Mouse (Mus musculus): ENCODE data around the gene 4930539E08Rik.

GRCm38 (mm10) chr17:28913940-28914339 is 1.2 kb downstream of the 4930539E08Rik start:
- TF ChIP-seq CTCF (IDR thresholded peaks at IDR 0.05) (no peak), EP300 (IDR thresholded peaks at IDR 0.05) (no peak)
